Mouse (Mus musculus) CH12.LX (cell line): ENCODE results near the gene Srsf10. TPM values are rescaled to one million over a fixed set of nuclear protein-coding genes. Genes with fewer than 3 reads are reported as not detected.

Source experiments
- DNase-seq: peaks from one replicate; pipeline ENCODE4 v3.0.0-alpha.2; 2013; ENCODE audit errors: extremely low read depth
- H3K27ac ChIP-seq: 2 replicates; pipeline ENCODE4 v1.5.1; 2012; ENCODE audit warnings: low read depth, mild to moderate bottlenecking, control low read depth, moderate library complexity; ENCODE audit not compliant: insufficient read depth
- H3K27me3 ChIP-seq: replicated peaks from 2 replicates; pipeline ENCODE3; 2012; ENCODE audit warnings: inconsistent platforms
- H3K36me3 ChIP-seq, 2 experiments: replicated peaks in 1 of 2; 2 replicates each; pipeline versions ENCODE3 to v1.6.1; 2012; ENCODE audit warnings: inconsistent platforms in 1 of 2, low read length in 1 of 2, mild to moderate bottlenecking in 1 of 2, mixed read lengths in 1 of 2, moderate library complexity in 1 of 2; ENCODE audit not compliant: control insufficient read depth in 1 of 2, insufficient read depth in 1 of 2
- H3K4me1 ChIP-seq, 2 experiments: 2 replicates each; pipeline ENCODE4 v1.6.1; 2012; ENCODE audit warnings: inconsistent platforms in 1 of 2, moderate library complexity in 1 of 2; ENCODE audit not compliant: insufficient read depth in 2 of 2, control insufficient read depth in 1 of 2
- H3K4me2 ChIP-seq: 2 replicates; pipeline ENCODE4 v1.6.1; 2012; ENCODE audit warnings: low read depth, mild to moderate bottlenecking, control low read depth; ENCODE audit not compliant: poor library complexity, insufficient read depth, severe bottlenecking
- H3K4me3 ChIP-seq, 3 experiments: fragments of 150-350 bp in 1 of 3; sonication (generic) in 1 of 3; replicated peaks in 1 of 3; 2 replicates each; pipeline versions ENCODE3 to v1.5.1; 2011 to 2012; ENCODE audit warnings: low read depth in 2 of 3, low read length in 2 of 3, mild to moderate bottlenecking in 2 of 3, moderate library complexity in 2 of 3, control low read depth in 1 of 3, improper control_type of control experiment in 1 of 3, inconsistent platforms in 1 of 3, mixed read lengths in 1 of 3; ENCODE audit not compliant: poor library complexity in 1 of 3
- H3K79me2 ChIP-seq: replicated peaks from 2 replicates; pipeline ENCODE4 v1.6.1; 2012; ENCODE audit warnings: mild to moderate bottlenecking, moderate library complexity; ENCODE audit not compliant: control insufficient read depth, poor library complexity, insufficient read depth, severe bottlenecking; ENCODE audit errors: extremely low read depth
- H3K9ac ChIP-seq: 2 replicates; pipeline ENCODE4 v1.6.1; 2012; ENCODE audit warnings: low read depth, mild to moderate bottlenecking, control low read depth, moderate library complexity; ENCODE audit not compliant: insufficient read depth
- H3K9me3 ChIP-seq: replicated peaks from 2 replicates; pipeline ENCODE3; 2012; ENCODE audit warnings: low read length, inconsistent platforms, mixed read lengths
- BHLHE40 ChIP-seq: IDR thresholded peaks from 2 replicates; pipeline ENCODE4 v1.6.1; 2011; ENCODE audit warnings: mild to moderate bottlenecking, low read depth, low read length, improper control_type of control experiment
- CHD2 ChIP-seq: IDR thresholded peaks from 2 replicates; pipeline ENCODE4 v1.6.1; 2011; ENCODE audit warnings: low read length, improper control_type of control experiment
- CTCF ChIP-seq, 2 experiments: IDR thresholded peaks in 1 of 2; conservative IDR thresholded peaks in 1 of 2; 2 replicates each; pipeline ENCODE4 v1.5.1; 2011 to 2012; ENCODE audit warnings: low read depth in 2 of 2, low read length in 2 of 2, improper control_type of control experiment in 1 of 2, inconsistent platforms in 1 of 2, mild to moderate bottlenecking in 1 of 2, moderate library complexity in 1 of 2
- E2F4 ChIP-seq: IDR thresholded peaks from 2 replicates; pipeline ENCODE4 v1.6.1; 2011; ENCODE audit warnings: low read depth, low read length, improper control_type of control experiment; ENCODE audit not compliant: insufficient replicate concordance
- EP300 ChIP-seq: IDR thresholded peaks from 2 replicates; pipeline ENCODE4 v1.6.1; 2011; ENCODE audit warnings: low read length, improper control_type of control experiment
- ETS1 ChIP-seq: conservative IDR thresholded peaks from 2 replicates; pipeline ENCODE4 v1.6.1; 2012; ENCODE audit warnings: low read depth, mild to moderate bottlenecking, inconsistent platforms, low read length, improper control_type of control experiment, moderate library complexity
- HCFC1 ChIP-seq: IDR thresholded peaks from 2 replicates; pipeline ENCODE4 v1.6.1; 2012; ENCODE audit warnings: low read depth, mild to moderate bottlenecking, inconsistent platforms, low read length, improper control_type of control experiment
- IRF4 ChIP-seq: IDR thresholded peaks from 2 replicates; pipeline ENCODE4 v1.6.1; 2014; ENCODE audit warnings: low read depth, mild to moderate bottlenecking, inconsistent platforms, low read length, improper control_type of control experiment
- JUND ChIP-seq: conservative IDR thresholded peaks from 2 replicates; pipeline ENCODE4 v1.6.1; 2011; ENCODE audit warnings: low read depth, low read length, improper control_type of control experiment
- KAT2A ChIP-seq: IDR thresholded peaks from 2 replicates; pipeline ENCODE4 v1.6.1; 2012; ENCODE audit warnings: low read length, improper control_type of control experiment, inconsistent platforms; ENCODE audit not compliant: insufficient replicate concordance
- MAZ ChIP-seq: IDR thresholded peaks from 2 replicates; pipeline ENCODE4 v1.6.1; 2012; ENCODE audit warnings: low read depth, mild to moderate bottlenecking, inconsistent platforms, low read length, improper control_type of control experiment, moderate library complexity
- MEF2A ChIP-seq: IDR thresholded peaks from 2 replicates; pipeline ENCODE4 v1.6.1; 2014; ENCODE audit warnings: low read depth, mild to moderate bottlenecking, inconsistent platforms, low read length, improper control_type of control experiment, borderline replicate concordance
- MXI1 ChIP-seq: IDR thresholded peaks from 2 replicates; pipeline ENCODE4 v1.6.1; 2011; ENCODE audit warnings: mild to moderate bottlenecking, low read depth, low read length, improper control_type of control experiment
- MYC ChIP-seq: IDR thresholded peaks from 2 replicates; pipeline ENCODE4 v1.6.1; 2011; ENCODE audit warnings: low read depth, mild to moderate bottlenecking, improper control_type of control experiment, low read length
- NELFE ChIP-seq: IDR thresholded peaks from 2 replicates; pipeline ENCODE4 v1.6.1; 2011; ENCODE audit warnings: low read depth, low read length, improper control_type of control experiment
- NRF1 ChIP-seq: IDR thresholded peaks from 2 replicates; pipeline ENCODE4 v1.6.1; 2014; ENCODE audit warnings: low read depth, mild to moderate bottlenecking, inconsistent platforms, low read length, improper control_type of control experiment, moderate library complexity
- POLR2A ChIP-seq: IDR thresholded peaks from 2 replicates; pipeline ENCODE4 v1.6.1; 2011; ENCODE audit warnings: low read depth, mild to moderate bottlenecking, improper control_type of control experiment, low read length
- RAD21 ChIP-seq: IDR thresholded peaks from 2 replicates; pipeline ENCODE4 v1.6.1; 2011; ENCODE audit warnings: low read depth, mild to moderate bottlenecking, low read length, improper control_type of control experiment, moderate library complexity
- SIN3A ChIP-seq: IDR thresholded peaks from 2 replicates; pipeline ENCODE4 v1.6.1; 2012; ENCODE audit warnings: low read length, improper control_type of control experiment, inconsistent platforms
- TBP ChIP-seq: conservative IDR thresholded peaks from 2 replicates; pipeline ENCODE4 v1.6.1; 2011; ENCODE audit warnings: low read depth, low read length, improper control_type of control experiment
- TCF12 ChIP-seq: IDR thresholded peaks from 2 replicates; pipeline ENCODE4 v1.6.1; 2014; ENCODE audit warnings: low read depth, mild to moderate bottlenecking, inconsistent platforms, low read length, improper control_type of control experiment
- UBTF ChIP-seq: IDR thresholded peaks from 2 replicates; pipeline ENCODE4 v1.6.1; 2012; ENCODE audit warnings: low read depth, mild to moderate bottlenecking, inconsistent platforms, low read length, improper control_type of control experiment, moderate library complexity
- USF1 ChIP-seq: IDR thresholded peaks from 2 replicates; pipeline ENCODE4 v1.6.1; 2014; ENCODE audit warnings: low read depth, mild to moderate bottlenecking, inconsistent platforms, low read length, improper control_type of control experiment
- USF2 ChIP-seq: conservative IDR thresholded peaks from 2 replicates; pipeline ENCODE4 v1.6.1; 2011; ENCODE audit warnings: low read depth, low read length, improper control_type of control experiment
- ZKSCAN1 ChIP-seq: IDR thresholded peaks from 2 replicates; pipeline ENCODE4 v1.6.1; 2012; ENCODE audit warnings: low read depth, inconsistent platforms, low read length, improper control_type of control experiment, borderline replicate concordance
- ZMIZ1 ChIP-seq: IDR thresholded peaks from 2 replicates; pipeline ENCODE4 v1.6.1; 2012; ENCODE audit warnings: low read depth, mild to moderate bottlenecking, inconsistent platforms, low read length, improper control_type of control experiment
- ZNF384 ChIP-seq: IDR thresholded peaks from 2 replicates; pipeline ENCODE4 v1.6.1; 2012; ENCODE audit warnings: low read depth, low read length, improper control_type of control experiment, inconsistent platforms
- dilution Hi-C: fragments of 300-500 bp; cut with MboI; formaldehyde crosslinking; loops from 2 replicates; pipeline ENCODE4 v1.14.3; 2020; ENCODE audit warnings: low sequenced_read_pairs; ENCODE audit not compliant: extremely low pct_unique_long_range_greater_than_20kb, extremely low pct_ligation_motif_present
- in situ Hi-C: fragments of 300-500 bp; cut with MboI; formaldehyde crosslinking; loops from 3 replicates; pipeline ENCODE4 v1.14.3; 2019; ENCODE audit warnings: low sequenced_read_pairs, low pct_ligation_motif_present, low pct_unique_long_range_greater_than_20kb, mixed read lengths
- polyA plus RNA-seq: library from polyadenylated mRNA; unstranded; fragments of >175 nt; gene quantifications from 2 replicates; pipeline ENCODE4 v1.2.1, GENCODE M21; 2012; ENCODE audit warnings: low read depth; ENCODE audit not compliant: insufficient read length
- total RNA-seq, 2 experiments: library from RNA; depleted of rRNA; stranded (reverse); fragments of 300-350 nt in 1 of 2; fragments of >200 nt in 1 of 2; gene quantifications; 2 replicates each; pipeline ENCODE4 v1.2.3; 2012 to 2014

Gene Srsf10
- total RNA-seq (2012; rRNA removed), result 85.7 and 127 TPM in 2 replicates
- 179 and 197 TPM in 2 replicates for total RNA-seq (2014; rRNA removed)
- polyA plus RNA-seq, result 291 and 341 TPM in 2 replicates

GRCm38 (mm10) chr4:135855536-135856222 is at the start of gene Srsf10:
TSS of gene Srsf10 (plus strand) at chr4:135855747.
- Histone ChIP-seq H3K4me3 (peak within 1 kb of the TSS; percentile 75 to 86 (median 78)), H3K27ac (peak within 1 kb of the TSS; percentile 90), H3K4me2 (peak within 1 kb of the TSS; percentile 59), H3K36me3 (peaks cover 2 to 19% of the 10 kb centered on the region in 2 experiments), H3K79me2 (peaks cover 42% of the 10 kb centered on the region), H3K27me3 (no peaks in the 10 kb centered on the region), H3K9me3 (no peaks in the 10 kb centered on the region), H3K4me1 (peaks cover 0 to 34% of the 10 kb centered on the region in 2 experiments; a peak in 2 of 4 replicates), H3K9ac (peak within 1 kb of the TSS; percentile 98)
- peak; percentile 98 for DNase-seq
- TF ChIP-seq UBTF (peak; percentile 28; the same call in 1 of the 2 replicates), BHLHE40 (peak; percentile 61), EP300 (no peak), JUND (no peak), USF1 (no peak), ZNF384 (no peak), IRF4 (peak; percentile 14; the same call in 1 of the 2 replicates), ETS1 (no peak), SIN3A (no peak; the same call in none of the 2 replicates), CTCF (conservative IDR thresholded peaks at IDR 0.05 in 1 of 2, IDR thresholded peaks at IDR 0.05 in 1 of 2; ENCODE audit: low read depth in 2 of 2, low read length in 2 of 2) (no peak), POLR2A (peak; percentile 87), HCFC1 (peak; percentile 74), MXI1 (no peak; the same call in 1 of the 2 replicates), KAT2A (peak; percentile 67; the same call in 1 of the 2 replicates), ZKSCAN1 (no peak), MAZ (peak; percentile 98), E2F4 (peak; percentile 80; the same call in 1 of the 2 replicates), MYC (peak; percentile 56; the same call in 1 of the 2 replicates), RAD21 (no peak), TBP (no peak), ZMIZ1 (peak; percentile 81), TCF12 (peak; percentile 67), NRF1 (peak; percentile 83), USF2 (no peak), NELFE (peak; percentile 90), MEF2A (peak; percentile 35; the same call in 1 of the 2 replicates), CHD2 (peak; percentile 99)
- in situ Hi-C loops, result no loop called here
- dilution Hi-C loops, result no loop called here
